Mouse (Mus musculus): ENCODE results near the gene Vmn1r53. TPM values are rescaled to one million over a fixed set of nuclear protein-coding genes. Genes with fewer than 3 reads are reported as not detected.
"Not testable (repeated sequence)": the region's sequence is repeated elsewhere in the genome, so short reads cannot be mapped to it uniquely, and the experiment has no call there.

Vmn1r53 gene
- total RNA-seq (2021): not detected in 2 replicates
- long read RNA-seq, experiment 1: 0 reads
- long read RNA-seq, experiment 2: 0 reads

- DNase-seq: no peak
Observed at GRCm38 (mm10) chr6:90224338-90224737, at the start of gene Vmn1r53. TSS of gene Vmn1r53 (minus strand) at chr6:90224438.

GRCm38 (mm10) chr6:90246000-90246399, 21.8 kb upstream of the Vmn1r53 start, which contains the start of gene Vmn1r54:
TSS of gene Vmn1r54 (plus strand) at chr6:90246300.
- DNase-seq: no peak

- DNase-seq: no peak
Observed at GRCm38 (mm10) chr6:90244019-90244418, 19.8 kb upstream of the Vmn1r53 start.

- no peak for DNase-seq
Observed at GRCm38 (mm10) chr6:90232681-90233080, 8.4 kb upstream of the Vmn1r53 start.

- DNase-seq: not testable (repeated sequence)
Observed at GRCm38 (mm10) chr6:90232114-90232513, 7.9 kb upstream of the Vmn1r53 start.

- not testable (repeated sequence) for DNase-seq
Observed at GRCm38 (mm10) chr6:90202493-90202892, 21.7 kb downstream of the Vmn1r53 start, which contains the start of gene V1ra8. TSS of gene V1ra8 (plus strand) at chr6:90202793.

GRCm38 (mm10) chr6:90174508-90174907, 49.7 kb downstream of the Vmn1r53 start, which contains the start of gene Vmn1r52:
TSS of gene Vmn1r52 (plus strand) at chr6:90174808.
- DNase-seq: no peak

Other genes with a start within 250 kb of the Vmn1r53 start
- not detected in 2 replicates for gene Vmn1r47, start 208.3 kb downstream of the Vmn1r53 start, total RNA-seq (2021)
- not detected in 2 replicates for gene Vmn1r48, start 187.6 kb downstream of the Vmn1r53 start, total RNA-seq (2021)
- gene Vmn1r49, start 145.9 kb downstream of the Vmn1r53 start, total RNA-seq (2021): not detected in 2 replicates
- gene Vmn1r50, start 123.0 kb downstream of the Vmn1r53 start, total RNA-seq (2021): not detected in 2 replicates
- not detected in 2 replicates for gene Vmn1r51, start 101.8 kb downstream of the Vmn1r53 start, total RNA-seq (2021)
- not detected in 2 replicates for gene Vmn1r52, start 49.6 kb downstream of the Vmn1r53 start, total RNA-seq (2021)
- gene V1ra8, start 21.6 kb downstream of the Vmn1r53 start, total RNA-seq (2021): not detected in 2 replicates
- not detected in 2 replicates for gene Vmn1r54, start 21.9 kb upstream of the Vmn1r53 start, total RNA-seq (2021)
- gene BC048671, start 76.8 kb upstream of the Vmn1r53 start, total RNA-seq (2021): not detected in 2 replicates
- 0.74 TPM in 1 of 2 replicates, not detected in the other for gene Chst13, start 100.7 kb upstream of the Vmn1r53 start, total RNA-seq (2021)
- gene Uroc1, start 108.8 kb upstream of the Vmn1r53 start, total RNA-seq (2021): 1.9 and 32.3 TPM in 2 replicates
- 20.0 and 20.2 TPM in 2 replicates for gene Zxdc, start 145.1 kb upstream of the Vmn1r53 start, total RNA-seq (2021)
- 0.67 and 1.4 TPM in 2 replicates for gene Cfap100, start 204.4 kb upstream of the Vmn1r53 start, total RNA-seq (2021)
- 38.0 and 40.0 TPM in 2 replicates for gene Klf15, start 238.1 kb upstream of the Vmn1r53 start, total RNA-seq (2021)